Mouse (Mus musculus) embryonic facial prominence, embryonic 14.5 days (tissue): ENCODE data around the gene Pi16. TPM values are rescaled to one million over a fixed set of nuclear protein-coding genes. Genes with fewer than 3 reads are reported as not detected.
A peak's percentile ranks its signal among the peaks of the same experiment; 100 is the strongest.

ENCODE experiments used
- ATAC-seq: fragments of 200-750 bp; cut with Nextera tagmentation; 2 replicates; pipeline ENCODE4 v1.8.0; 2017; ENCODE audit warnings: low read depth, moderate number of reproducible peaks, moderate TSS enrichment
- DNase-seq: peaks from one replicate; pipeline ENCODE4 v3.0.0-alpha.2; 2015; ENCODE audit warnings: low spot score
- H3K27ac ChIP-seq: fragments of 300-500 bp; sonication (generic); replicated peaks from 2 replicates; pipeline ENCODE4 v1.5.1; 2014; ENCODE audit warnings: low read depth, mild to moderate bottlenecking, low read length, moderate library complexity
- H3K27me3 ChIP-seq: fragments of 300-500 bp; sonication (generic); replicated peaks from 2 replicates; pipeline ENCODE4 v1.6.1; 2014; ENCODE audit warnings: low read length; ENCODE audit not compliant: control insufficient read depth, insufficient read depth
- H3K36me3 ChIP-seq: fragments of 300-500 bp; sonication (generic); 2 replicates; pipeline ENCODE4 v1.6.1; 2014; ENCODE audit warnings: low read length, mixed read lengths; ENCODE audit not compliant: control insufficient read depth, insufficient read depth
- H3K4me1 ChIP-seq: fragments of 300-500 bp; sonication (generic); 2 replicates; pipeline ENCODE4 v1.6.1; 2014; ENCODE audit warnings: antibody characterized with exemption, low read length; ENCODE audit not compliant: control insufficient read depth, insufficient read depth
- H3K4me2 ChIP-seq: fragments of 300-500 bp; sonication (generic); 2 replicates; pipeline ENCODE4 v1.6.1; 2014; ENCODE audit warnings: low read depth, mild to moderate bottlenecking, low read length, moderate library complexity, mixed read lengths
- H3K4me3 ChIP-seq: fragments of 300-500 bp; sonication (generic); 2 replicates; pipeline ENCODE4 v1.5.1; 2014; ENCODE audit warnings: low read depth, mild to moderate bottlenecking, low read length
- H3K9ac ChIP-seq: fragments of 300-500 bp; sonication (generic); 2 replicates; pipeline ENCODE4 v1.6.1; 2014; ENCODE audit warnings: low read depth, mild to moderate bottlenecking, low read length, moderate library complexity, mixed read lengths
- H3K9me3 ChIP-seq: fragments of 300-500 bp; sonication (generic); 2 replicates; pipeline ENCODE4 v1.6.1; 2016; ENCODE audit warnings: low read length; ENCODE audit not compliant: control insufficient read depth
- WGBS: fragments of 180-500 bp; shearing (Covaris S2); extraction: QIAGEN DNeasy Blood & Tissue Kit; methylation state at CpG from one replicate; pipeline ENCODE4 v1.1.7; 2014; 5-methylcytosine and 5-hydroxymethylcytosine counted together
- polyA plus RNA-seq: library from polyadenylated mRNA; unstranded; fragments of >200 nt; fragmentation: Nextera tagmentation; extraction: Ambion mirVana; gene quantifications from 2 replicates; pipeline ENCODE4 v1.2.1, GENCODE M21; 2014

The Pi16 gene
- polyA plus RNA-seq, 1 experiment from 2014 or later, result 3.0 TPM

GRCm38 (mm10) chr17:29299282-29299681 is 18.2 kb upstream of the Pi16 start:
- Histone ChIP-seq H3K36me3 (peaks cover 71% of the 10 kb centered on the region), H3K9me3 (no peaks in the 10 kb centered on the region), H3K4me1 (peaks cover 14% of the 10 kb centered on the region), H3K27ac (no peak overlapping the region), H3K4me2 (no peak overlapping the region), H3K9ac (no peak overlapping the region), H3K27me3 (no peaks in the 10 kb centered on the region), H3K4me3 (no peak overlapping the region)
- 96% methylated on average over 4 of the region's 4 CpGs for WGBS
- DNase-seq (no peak), ATAC-seq (no peak)

GRCm38 (mm10) chr17:29300926-29301325 is 16.6 kb upstream of the Pi16 start:
- H3K36me3 ChIP-seq, result peaks cover 55% of the 10 kb centered on the region
- H3K4me1 ChIP-seq, result peaks cover 30% of the 10 kb centered on the region
- H3K27ac ChIP-seq, result no peak overlapping the region

GRCm38 (mm10) chr17:29301421-29301820 is 16.1 kb upstream of the Pi16 start:
- Histone ChIP-seq H3K4me1 (peaks cover 35% of the 10 kb centered on the region), H3K4me3 (no peak overlapping the region), H3K36me3 (peaks cover 53% of the 10 kb centered on the region), H3K27ac (no peak overlapping the region), H3K9me3 (no peaks in the 10 kb centered on the region), H3K4me2 (no peak overlapping the region), H3K9ac (no peak overlapping the region), H3K27me3 (no peaks in the 10 kb centered on the region)
- DNase-seq (no peak), ATAC-seq (no peak)
- WGBS, result 91% methylated on average over 6 of the region's 6 CpGs

More at GRCm38 (mm10) chr17:29300926-29301325, 16.6 kb upstream of the Pi16 start:
- DNase-seq, result no peak
- no peak for ATAC-seq
- no peak overlapping the region for H3K9ac ChIP-seq
- WGBS, result 80% methylated on average over 7 of the region's 7 CpGs
- H3K27me3 ChIP-seq, result no peaks in the 10 kb centered on the region
- H3K4me3 ChIP-seq, result no peak overlapping the region
- H3K9me3 ChIP-seq, result no peaks in the 10 kb centered on the region
- H3K4me2 ChIP-seq, result no peak overlapping the region

GRCm38 (mm10) chr17:29302149-29302548 is 15.3 kb upstream of the Pi16 start:
- DNase-seq (no peak), ATAC-seq (no peak)
- 68% methylated on average over 5 of the region's 5 CpGs for WGBS
- no peak overlapping the region for H3K9ac ChIP-seq
- peaks cover 45% of the 10 kb centered on the region for H3K36me3 ChIP-seq
- H3K4me2 ChIP-seq, result no peak overlapping the region
- peaks cover 35% of the 10 kb centered on the region for H3K4me1 ChIP-seq
- H3K27me3 ChIP-seq, result no peaks in the 10 kb centered on the region
- H3K27ac ChIP-seq, result no peak overlapping the region
- H3K9me3 ChIP-seq, result no peaks in the 10 kb centered on the region
- H3K4me3 ChIP-seq, result no peak overlapping the region

- peaks cover 32% of the 10 kb centered on the region for H3K4me1 ChIP-seq
- no peak overlapping the region for H3K4me2 ChIP-seq
- DNase-seq, result no peak
- no peaks in the 10 kb centered on the region for H3K27me3 ChIP-seq
- no peaks in the 10 kb centered on the region for H3K9me3 ChIP-seq
- H3K27ac ChIP-seq, result no peak overlapping the region; the same call in 1 of the 2 replicates
- 0 out of 2 replicates have a peak, but pooled peaks have one; percentile 10 for ATAC-seq
- H3K9ac ChIP-seq, result no peak overlapping the region
- H3K36me3 ChIP-seq, result peaks cover 37% of the 10 kb centered on the region
- WGBS, result 57% methylated on average over 3 of the region's 3 CpGs
- no peak overlapping the region for H3K4me3 ChIP-seq
Observed at GRCm38 (mm10) chr17:29303087-29303486, 14.4 kb upstream of the Pi16 start.

GRCm38 (mm10) chr17:29303856-29304255 is 13.6 kb upstream of the Pi16 start:
- peaks cover 32% of the 10 kb centered on the region for H3K4me1 ChIP-seq
- WGBS, result 79% methylated on average over 3 of the region's 3 CpGs
- no peaks in the 10 kb centered on the region for H3K9me3 ChIP-seq
- no peaks in the 10 kb centered on the region for H3K27me3 ChIP-seq
- H3K9ac ChIP-seq, result no peak overlapping the region
- peaks cover 31% of the 10 kb centered on the region for H3K36me3 ChIP-seq
- no peak overlapping the region for H3K4me2 ChIP-seq
- no peak for ATAC-seq
- DNase-seq, result no peak
- H3K27ac ChIP-seq, result no peak overlapping the region; the same call in 1 of the 2 replicates
- no peak overlapping the region for H3K4me3 ChIP-seq

- peak; percentile 20; the same call in 1 of the 2 replicates for ATAC-seq
- no peak overlapping the region for H3K9ac ChIP-seq
- WGBS, result 37% methylated on average over 13 of the region's 13 CpGs
Observed at GRCm38 (mm10) chr17:29304376-29305057, 13.0 kb upstream of the Pi16 start.

GRCm38 (mm10) chr17:29305058-29305806 is 12.2 kb upstream of the Pi16 start:
- 9% methylated on average over 15 of the region's 15 CpGs for WGBS
- peak overlapping the region; percentile 11; the same call in 1 of the 2 replicates for H3K4me2 ChIP-seq
- peak; percentile 23; the same call in 1 of the 2 replicates for ATAC-seq
- H3K27ac ChIP-seq, result peak overlapping the region; percentile 70
- H3K4me1 ChIP-seq, result peaks cover 32% of the 10 kb centered on the region
- H3K27me3 ChIP-seq, result no peaks in the 10 kb centered on the region
- H3K9me3 ChIP-seq, result no peaks in the 10 kb centered on the region
- peaks cover 20% of the 10 kb centered on the region for H3K36me3 ChIP-seq
- DNase-seq, result peak; percentile 56
- H3K9ac ChIP-seq, result no peak overlapping the region
- no peak overlapping the region for H3K4me3 ChIP-seq

More at GRCm38 (mm10) chr17:29304376-29305057, 13.0 kb upstream of the Pi16 start:
- H3K4me2 ChIP-seq, result no peak overlapping the region
- peak overlapping the region; percentile 70 for H3K27ac ChIP-seq
- H3K36me3 ChIP-seq, result peaks cover 27% of the 10 kb centered on the region
- no peaks in the 10 kb centered on the region for H3K9me3 ChIP-seq
- peaks cover 32% of the 10 kb centered on the region for H3K4me1 ChIP-seq
- DNase-seq, result peak; percentile 60
- H3K27me3 ChIP-seq, result no peaks in the 10 kb centered on the region
- H3K4me3 ChIP-seq, result no peak overlapping the region
